Mouse (Mus musculus): Measurements from ENCODE around the gene Gm12117. TPM values are rescaled to one million over a fixed set of nuclear protein-coding genes. Genes with fewer than 3 reads are reported as not detected.

The Gm12117 gene
- polyA plus RNA-seq (2017; shearing (Covaris generic)), result not detected

- ATAC-seq, result no peak
Measured at GRCm38 (mm10) chr11:33276637-33277036, at the start of gene Gm12117. Gene Gm12117 (minus strand): TSS chr11:33276737.

DNA sequence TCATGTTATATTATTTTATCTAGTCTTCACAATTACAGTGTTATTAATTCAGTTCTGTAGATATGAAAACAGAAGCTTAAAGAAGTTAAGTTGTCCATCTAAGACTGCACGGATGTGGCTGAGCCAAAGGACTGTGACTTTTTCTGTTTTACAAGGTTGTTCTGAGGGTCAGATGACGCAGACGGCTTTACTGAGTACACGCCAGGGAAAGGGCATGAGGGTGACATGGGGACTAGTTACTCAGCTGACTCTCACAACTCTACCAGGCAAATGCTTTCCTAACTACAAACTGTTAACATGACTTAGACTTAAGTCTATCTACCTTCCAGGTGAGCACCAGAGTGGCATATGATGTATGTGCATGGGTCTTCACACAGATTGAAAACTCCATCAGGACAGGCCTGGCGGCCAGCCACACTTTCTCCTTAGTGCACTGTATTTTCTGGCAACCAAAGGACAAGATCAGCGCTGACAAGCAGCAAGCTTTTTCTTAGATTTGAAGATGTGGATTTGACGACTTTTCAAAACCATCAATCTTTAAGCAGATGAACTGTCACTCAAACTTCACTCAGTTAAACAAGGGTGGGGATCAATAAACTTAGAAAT is 42.6 kb upstream of the Gm12117 start:
- no peak for ATAC-seq

DNA sequence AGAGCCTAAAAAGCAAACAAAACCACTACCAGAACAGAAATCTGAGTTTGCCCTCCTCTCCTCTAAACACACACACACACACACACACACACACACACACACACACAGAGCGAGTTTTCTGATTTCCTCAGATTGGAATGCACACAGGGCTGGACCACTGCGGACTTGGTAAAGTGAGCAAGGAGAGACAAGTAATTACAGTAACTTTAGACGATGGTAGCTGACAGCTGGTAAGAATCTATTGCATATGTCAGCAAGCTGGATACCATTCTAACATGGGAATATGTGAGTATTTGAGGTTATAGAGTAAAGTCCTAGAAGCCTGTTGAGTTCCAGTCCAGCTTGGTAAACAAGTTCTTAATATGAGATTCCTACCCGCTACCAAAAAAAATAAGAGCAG is 33.0 kb upstream of the Gm12117 start:
- no peak for ATAC-seq

DNA sequence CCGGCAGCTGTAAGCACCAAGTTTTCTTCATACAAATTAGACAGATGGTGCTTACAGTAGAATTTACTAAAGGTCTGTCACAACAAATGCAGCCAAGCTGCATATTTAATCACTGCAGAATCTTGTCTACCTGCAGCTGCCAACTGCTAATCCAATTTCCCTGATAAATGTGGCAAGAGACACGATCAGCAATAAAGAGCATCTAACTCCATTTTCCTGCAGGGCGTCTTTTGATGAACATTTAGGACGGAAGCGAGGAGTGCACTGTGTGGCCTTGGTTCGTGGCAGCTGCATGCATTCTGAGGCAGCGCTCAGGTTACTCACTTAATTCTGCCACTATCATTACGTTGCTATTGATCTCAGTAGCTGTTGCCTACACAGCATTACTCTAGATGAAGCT is 24.3 kb upstream of the Gm12117 start:
- no peak for ATAC-seq

GRCm38 (mm10) chr11:33299371-33299770 is 22.8 kb upstream of the Gm12117 start:
- no peak for ATAC-seq

DNA sequence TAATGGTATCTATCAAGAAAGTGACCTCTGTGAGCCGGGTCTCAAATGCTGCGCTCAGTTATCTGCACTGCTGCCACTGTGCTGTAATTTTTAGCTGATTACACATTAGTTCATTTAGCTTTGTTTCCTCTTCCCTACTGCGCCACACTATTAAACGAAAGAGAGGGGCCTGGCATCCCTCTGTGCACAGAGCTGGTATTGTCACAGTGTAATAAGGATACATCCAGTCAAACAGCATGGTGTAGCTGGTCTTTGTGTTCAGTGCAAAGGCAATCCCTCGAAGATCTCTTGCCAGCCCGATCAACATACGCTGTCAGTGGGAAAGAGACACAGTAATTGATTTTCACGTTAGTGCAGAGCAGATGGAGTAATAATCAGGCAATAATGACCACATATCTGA is 20.6 kb upstream of the Gm12117 start:
- no peak for ATAC-seq

DNA sequence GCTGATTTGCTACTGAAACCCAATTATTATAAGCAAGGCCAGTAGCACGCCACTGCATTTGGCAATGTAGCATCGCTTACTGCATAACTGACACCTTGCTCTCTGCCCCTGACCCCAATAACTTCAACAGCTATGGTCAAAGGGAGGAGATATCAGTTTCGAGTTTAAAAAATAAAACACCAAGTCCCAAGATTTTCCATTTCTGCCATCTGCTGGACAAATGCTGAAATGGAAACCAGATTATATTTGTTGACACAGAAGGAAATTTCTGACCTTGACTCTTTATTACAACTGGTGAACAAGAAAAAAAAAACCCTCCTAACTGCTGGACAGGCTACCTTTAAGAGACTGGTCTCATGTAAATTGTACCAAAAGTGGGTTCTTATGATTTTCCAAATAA is 18.9 kb upstream of the Gm12117 start:
- no peak for ATAC-seq

GRCm38 (mm10) chr11:33294063-33294462 is 17.5 kb upstream of the Gm12117 start:
- ATAC-seq, result no peak

DNA sequence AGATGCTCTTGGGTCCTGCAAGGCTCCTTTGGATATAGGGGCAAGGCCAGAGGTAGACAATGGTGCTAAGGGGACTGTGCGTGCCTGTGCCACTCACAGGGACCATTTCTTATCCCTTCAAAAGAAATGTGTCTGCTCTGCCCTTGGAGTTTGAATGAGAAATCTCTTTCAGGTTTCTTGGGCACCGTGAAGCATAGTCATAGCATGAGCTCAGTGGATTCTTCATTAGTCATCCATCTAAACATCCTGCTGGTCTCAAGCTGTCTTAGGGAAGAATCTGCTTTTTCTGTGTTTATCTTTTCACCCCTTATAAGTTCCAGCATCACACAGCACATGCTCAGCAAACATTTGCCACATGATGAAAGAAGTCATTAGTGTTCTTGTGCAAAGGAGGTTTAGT is 2.0 kb upstream of the Gm12117 start:
- no peak for ATAC-seq

DNA sequence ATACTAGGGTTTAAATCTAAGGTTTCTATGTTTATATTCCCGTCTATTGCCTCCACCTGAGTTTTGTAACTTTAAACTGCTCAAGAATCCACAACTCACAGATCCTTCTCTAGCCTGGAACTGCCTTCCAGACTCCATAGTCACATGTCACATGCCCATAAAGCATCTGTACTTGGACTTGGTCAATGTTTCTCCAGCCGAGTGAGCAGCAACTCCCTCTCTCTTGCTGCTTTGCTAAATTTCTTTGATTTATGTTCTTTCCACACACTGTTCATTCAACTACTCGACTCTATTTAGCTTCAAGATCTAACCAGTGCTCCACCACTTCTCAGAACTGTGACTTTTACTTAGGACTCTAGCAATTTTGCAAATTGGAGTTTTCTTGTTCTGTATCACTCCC is 1.7 kb downstream of the Gm12117 start:
- ATAC-seq, result no peak

DNA sequence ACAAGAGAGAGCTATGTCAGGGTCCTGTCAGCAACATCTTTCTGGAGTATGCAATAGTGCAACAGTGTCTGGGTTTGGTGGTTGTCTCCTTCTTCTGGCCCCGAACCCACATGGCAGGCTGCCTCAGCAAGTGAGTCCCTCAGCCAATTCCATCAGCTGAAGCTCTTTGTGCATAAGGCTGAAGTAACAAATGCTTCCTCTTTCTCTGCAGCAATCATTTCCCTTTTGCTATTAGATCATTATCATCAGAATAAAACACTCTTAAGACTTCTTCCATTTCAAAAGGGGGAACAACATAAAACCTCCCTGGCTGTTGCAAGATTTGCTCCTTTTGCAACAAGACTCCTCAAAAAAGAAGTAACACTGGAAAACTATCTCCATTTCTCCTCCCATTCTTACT is 2.2 kb downstream of the Gm12117 start:
- no peak for ATAC-seq

- ATAC-seq, result no peak
Measured at GRCm38 (mm10) chr11:33240295-33240694, 36.2 kb downstream of the Gm12117 start.

DNA sequence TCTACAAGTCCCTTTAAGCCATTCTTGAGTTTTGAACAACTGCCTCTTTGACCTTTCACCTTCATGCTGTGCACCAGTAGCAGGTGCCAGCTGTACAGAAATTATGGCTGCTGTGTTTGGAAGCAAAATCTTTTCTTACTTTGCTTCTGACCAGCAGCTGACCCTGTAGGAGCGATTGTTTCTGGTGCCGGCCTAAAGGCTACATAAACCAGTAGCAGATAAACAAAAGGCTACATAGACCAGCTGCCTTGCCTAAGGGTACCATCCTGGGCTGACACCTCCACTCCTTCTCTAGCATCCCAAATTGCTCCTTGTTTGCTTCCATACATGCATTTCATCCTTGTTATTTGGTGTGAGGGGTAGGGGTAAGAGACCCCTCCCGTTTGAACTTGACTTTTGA is 42.4 kb downstream of the Gm12117 start:
- ATAC-seq, result no peak

DNA sequence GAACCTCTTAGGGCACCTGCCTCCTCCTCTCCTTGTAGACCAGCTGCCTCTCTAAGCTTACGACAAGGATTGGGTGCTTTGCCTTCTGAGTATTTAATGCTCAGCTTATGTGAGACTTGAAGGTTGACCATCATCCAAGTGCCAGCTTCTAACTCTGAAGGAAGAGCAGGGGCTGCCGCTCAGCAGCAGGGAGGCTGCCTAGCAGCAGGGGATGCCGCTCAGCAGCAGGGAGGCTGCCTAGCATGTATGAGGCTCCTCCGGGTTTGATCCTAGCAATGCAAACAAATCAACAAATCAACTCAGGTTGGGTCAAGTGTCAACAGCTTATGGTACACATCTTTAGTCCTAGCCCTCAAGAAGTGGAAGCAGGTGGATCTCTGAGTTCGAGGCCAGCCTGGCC is 44.5 kb downstream of the Gm12117 start:
- ATAC-seq, result no peak

DNA sequence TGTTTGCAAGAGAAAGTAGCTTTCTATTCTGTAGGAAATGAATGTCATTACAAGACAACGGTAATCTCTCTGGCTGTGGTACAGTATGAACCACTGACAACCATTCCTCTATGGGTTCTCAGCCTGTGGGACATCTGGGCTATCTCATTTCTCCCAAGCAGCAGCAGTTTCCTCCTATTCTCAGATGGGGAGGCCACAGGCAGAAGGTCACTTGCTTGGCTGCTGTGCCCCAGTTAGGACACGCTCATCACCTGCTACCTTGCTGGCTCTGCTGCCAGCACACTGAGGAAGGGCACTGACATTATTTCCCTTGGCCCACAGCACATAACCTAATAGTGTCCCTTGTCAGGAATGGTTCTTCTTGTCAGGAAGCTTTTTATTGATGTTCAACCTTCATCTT is 48.4 kb downstream of the Gm12117 start:
- ATAC-seq, result no peak

DNA sequence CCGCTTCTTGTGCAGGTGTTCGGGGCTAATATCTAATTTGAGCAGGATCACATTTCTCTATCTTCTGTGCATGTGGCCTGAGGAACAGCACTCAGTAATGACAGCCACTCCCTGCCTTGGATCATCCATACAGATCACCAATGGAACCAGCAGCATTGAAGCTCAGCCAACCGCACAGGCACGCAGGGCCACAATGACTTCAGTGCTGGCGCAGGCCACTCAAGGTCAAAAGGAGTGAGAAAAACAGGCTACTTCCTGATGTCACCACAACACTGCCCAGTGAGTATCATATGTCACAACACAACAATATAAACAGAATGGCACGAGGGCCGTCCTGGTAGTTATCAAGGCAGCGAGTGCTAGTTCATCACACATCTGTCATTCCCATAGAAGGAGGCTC is 50.0 kb downstream of the Gm12117 start:
- no peak for ATAC-seq

Other genes with a start within 250 kb of the Gm12117 start
- gene Fgf18, start 129.3 kb downstream of the Gm12117 start, polyA plus RNA-seq (2017; shearing (Covaris generic)), result not detected
- gene Npm1, start 113.5 kb downstream of the Gm12117 start, polyA plus RNA-seq (2017; shearing (Covaris generic)), result 1,000 to 10,000 TPM; 1,279 to 1,457 (median 1,455) TPM
- not detected for gene Tlx3, start 73.1 kb downstream of the Gm12117 start, polyA plus RNA-seq (2017; shearing (Covaris generic))
- gene Ranbp17, start 237.0 kb upstream of the Gm12117 start, polyA plus RNA-seq (2017; shearing (Covaris generic)), result under 1 TPM in 1 of 3 experiments, not detected in 2; 0.49 TPM